Mouse (Mus musculus) heart, embryonic 15.5 days (tissue): ENCODE measurements at regions not wholly inside any gene's neighbourhood (a gene's known extent, or its start where the extent isn't known, plus 50 kb on each side); places are given as distances from the start of the nearest gene placed in this dataset.

Source experiments
- ATAC-seq: fragments of 200-750 bp; cut with Nextera tagmentation; replicated peaks from 2 replicates; pipeline ENCODE4 v1.8.0; 2017; ENCODE audit warnings: low read depth, moderate TSS enrichment; ENCODE audit not compliant: insufficient number of reproducible peaks, insufficient read depth, low FRiP score
- H3K27ac ChIP-seq: fragments of 300-500 bp; sonication (generic); 2 replicates; pipeline ENCODE4 v1.5.1; 2015; ENCODE audit warnings: mild to moderate bottlenecking, inconsistent platforms
- H3K27me3 ChIP-seq: fragments of 300-500 bp; sonication (generic); 2 replicates; pipeline ENCODE4 v1.6.1; 2015; ENCODE audit warnings: inconsistent platforms
- H3K36me3 ChIP-seq: fragments of 300-500 bp; sonication (generic); 2 replicates; pipeline ENCODE4 v1.6.1; 2015; ENCODE audit warnings: mild to moderate bottlenecking, inconsistent platforms
- H3K4me1 ChIP-seq: fragments of 300-500 bp; sonication (generic); replicated peaks from 2 replicates; pipeline ENCODE4 v1.6.1; 2015; ENCODE audit warnings: inconsistent platforms
- H3K4me2 ChIP-seq: fragments of 300-500 bp; sonication (generic); 2 replicates; pipeline ENCODE4 v1.6.1; 2015; ENCODE audit warnings: inconsistent platforms, mild to moderate bottlenecking, moderate library complexity
- H3K4me3 ChIP-seq: fragments of 300-500 bp; sonication (generic); 2 replicates; pipeline ENCODE4 v1.5.1; 2015; ENCODE audit warnings: mild to moderate bottlenecking, inconsistent platforms
- H3K9ac ChIP-seq: fragments of 300-500 bp; sonication (generic); 2 replicates; pipeline ENCODE4 v1.6.1; 2015; ENCODE audit warnings: mild to moderate bottlenecking, inconsistent platforms
- H3K9me3 ChIP-seq: fragments of 300-500 bp; sonication (generic); replicated peaks from 2 replicates; pipeline ENCODE4 v1.6.1; 2016; ENCODE audit warnings: inconsistent platforms
- WGBS: fragments of 180-500 bp; shearing (Covaris S2); methylation state at CpG from one replicate; pipeline ENCODE4 v1.1.7; 2015; ENCODE audit warnings: mixed read lengths; 5-methylcytosine and 5-hydroxymethylcytosine counted together

DNA sequence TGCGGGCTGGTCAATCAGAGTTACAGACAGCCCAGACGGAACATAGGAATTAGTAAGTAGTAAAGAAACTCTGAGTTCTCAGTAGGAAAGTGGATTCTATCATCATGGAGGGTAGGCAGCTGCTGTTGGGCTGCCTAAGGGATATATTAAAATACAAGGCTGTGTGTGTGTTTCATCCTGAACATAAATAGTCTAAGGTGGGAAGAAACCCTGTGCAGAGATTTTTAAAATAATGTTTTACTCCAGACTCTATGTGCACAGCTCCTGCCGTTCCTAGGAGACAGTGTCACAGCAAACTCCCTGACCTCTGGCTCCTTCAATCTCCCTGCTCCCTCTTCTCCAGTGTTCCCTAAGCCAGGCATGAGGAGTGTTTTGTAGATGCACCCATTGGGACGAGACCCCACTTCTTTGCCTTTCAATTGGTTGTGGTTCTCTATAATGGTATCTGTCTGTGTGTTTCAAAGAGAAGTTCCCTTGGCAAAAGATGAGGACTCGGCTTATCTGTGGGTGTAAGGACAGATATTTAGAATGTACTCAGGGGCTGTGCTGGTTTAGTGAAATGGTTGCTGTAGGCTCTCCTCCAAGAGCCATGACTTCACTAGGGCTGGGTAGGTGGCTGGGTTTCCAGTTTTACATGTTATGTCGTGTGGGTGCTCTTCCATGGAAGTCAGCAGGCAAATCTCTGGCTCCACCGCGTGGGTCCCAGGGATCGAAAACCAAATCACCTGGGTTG, 93.1 kb upstream of the Pcbd1 start:
- no peaks in the 10 kb centered on the region for H3K36me3 ChIP-seq
- ATAC-seq = no peak

DNA sequence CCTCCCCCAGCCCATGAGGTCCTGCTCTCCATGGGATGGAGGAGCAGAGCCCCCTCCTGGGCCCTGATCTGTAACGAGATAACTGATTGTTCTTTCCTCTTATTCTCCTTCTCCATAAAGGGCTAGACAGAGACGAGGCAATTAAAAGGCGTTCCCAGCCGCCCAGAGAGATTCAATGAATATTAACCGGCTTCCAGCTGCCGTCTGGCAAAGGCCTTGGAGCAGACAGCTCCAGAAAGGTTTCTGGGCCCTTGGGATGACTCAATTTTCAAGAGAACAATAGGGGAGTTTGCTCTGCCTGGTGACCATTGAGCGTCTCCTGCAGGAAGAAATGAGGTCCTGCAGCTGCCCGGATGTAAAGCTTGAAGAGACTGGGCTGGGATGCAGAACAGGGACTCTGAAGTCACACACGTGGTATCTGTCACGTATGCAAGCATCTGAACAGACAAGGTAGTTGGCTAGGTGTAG, 104.0 kb upstream of the Pcbd1 start:
- Histone ChIP-seq H3K27me3 (no peaks in the 10 kb centered on the region), H3K9me3 (no peaks in the 10 kb centered on the region), H3K27ac (no peak overlapping the region), H3K4me1 (no peaks in the 10 kb centered on the region), H3K4me3 (no peak overlapping the region), H3K4me2 (no peak overlapping the region), H3K36me3 (no peaks in the 10 kb centered on the region), H3K9ac (no peak overlapping the region)
- ATAC-seq = no peak
- WGBS = 16% methylated on average over 10 of the region's 10 CpGs

More for the DNA sequence above, 93.1 kb upstream of the Pcbd1 start:
- Histone ChIP-seq H3K27me3 (no peaks in the 10 kb centered on the region), H3K4me1 (peaks cover under 1% of the 10 kb centered on the region; the same call in 1 of the 2 replicates), H3K27ac (no peak overlapping the region), H3K4me3 (no peak overlapping the region), H3K9ac (no peak overlapping the region), H3K9me3 (no peaks in the 10 kb centered on the region), H3K4me2 (no peak overlapping the region)
- 83% methylated on average over 9 of the region's 9 CpGs for WGBS

DNA sequence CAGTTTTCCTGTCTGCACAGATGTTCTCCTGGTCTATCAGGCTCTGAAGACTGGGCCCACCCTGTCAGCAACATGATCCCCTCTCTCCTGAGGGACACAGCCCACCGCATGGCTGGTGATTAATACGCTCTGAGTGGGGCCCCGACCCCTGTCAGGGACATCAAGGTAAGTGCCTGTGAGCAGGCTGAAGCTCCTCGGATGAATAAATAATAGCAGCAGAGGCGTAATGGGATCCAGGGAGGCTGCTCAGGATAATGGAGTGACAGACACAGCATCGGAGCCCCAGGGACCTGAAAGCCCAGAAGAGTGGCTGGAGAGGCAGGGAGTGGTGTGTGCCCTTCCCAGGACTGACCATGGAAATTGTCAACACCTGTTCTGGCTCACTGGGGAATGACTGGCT, 107.4 kb upstream of the Pcbd1 start:
- H3K27me3 ChIP-seq = 0 out of 2 replicates have a peak, but pooled peaks cover 3% of the 10 kb centered on the region
- no peak overlapping the region for H3K4me2 ChIP-seq
- H3K9me3 ChIP-seq = no peaks in the 10 kb centered on the region
- H3K36me3 ChIP-seq = no peaks in the 10 kb centered on the region
- no peak for ATAC-seq
- no peak overlapping the region for H3K27ac ChIP-seq
- no peaks in the 10 kb centered on the region for H3K4me1 ChIP-seq
- H3K9ac ChIP-seq = no peak overlapping the region
- 48% methylated on average over 6 of the region's 6 CpGs for WGBS
- H3K4me3 ChIP-seq = no peak overlapping the region

DNA sequence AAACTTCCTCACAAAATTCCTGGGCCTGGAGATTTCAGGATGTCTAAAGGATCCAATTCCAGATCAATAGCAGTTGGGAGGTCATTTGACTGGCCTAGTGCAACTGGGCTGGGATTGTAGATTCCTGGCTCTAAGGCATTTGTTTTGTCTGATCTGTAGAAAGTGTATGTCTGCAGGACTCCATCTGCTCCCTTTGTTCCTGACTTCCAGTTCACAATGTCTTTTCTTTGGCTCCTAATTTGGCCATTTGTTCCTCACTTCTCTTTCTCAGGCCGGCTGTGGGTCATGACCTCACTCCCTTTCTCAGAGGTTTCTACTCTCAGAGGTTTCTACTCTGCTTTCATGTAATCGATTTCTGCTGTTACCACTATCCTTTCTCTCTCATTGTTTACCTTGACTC, 115.5 kb upstream of the Pcbd1 start:
- no peak overlapping the region for H3K27ac ChIP-seq
- no peaks in the 10 kb centered on the region for H3K9me3 ChIP-seq
- 61% methylated on average over 2 of the region's 2 CpGs for WGBS
- H3K4me2 ChIP-seq = no peak overlapping the region
- H3K27me3 ChIP-seq = 0 out of 2 replicates have a peak, but pooled peaks cover 1% of the 10 kb centered on the region
- no peaks in the 10 kb centered on the region for H3K36me3 ChIP-seq
- no peak overlapping the region for H3K4me3 ChIP-seq
- no peak for ATAC-seq
- no peak overlapping the region for H3K9ac ChIP-seq
- no peaks in the 10 kb centered on the region for H3K4me1 ChIP-seq

DNA sequence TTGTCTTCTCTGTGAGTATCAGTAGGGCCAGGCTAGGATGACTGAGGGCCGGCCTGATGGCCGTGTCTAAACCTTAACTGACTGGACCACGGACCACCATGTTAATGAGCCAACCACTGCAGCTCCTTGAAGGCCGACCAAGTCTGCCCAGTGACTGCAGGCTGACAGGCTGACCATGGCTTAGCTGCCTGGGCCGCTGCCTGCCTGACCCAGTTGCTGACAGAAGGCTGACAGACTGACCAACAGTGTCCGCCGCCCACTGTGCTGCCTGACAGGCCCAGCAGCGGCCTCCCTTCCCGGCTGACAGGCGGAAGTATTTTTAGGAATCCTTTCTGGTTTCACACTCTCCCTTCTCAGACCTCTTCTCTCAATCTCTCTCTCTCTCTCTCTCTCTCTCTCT, 124.3 kb upstream of the Pcbd1 start:
- H3K4me2 ChIP-seq = no peak overlapping the region
- H3K36me3 ChIP-seq = no peaks in the 10 kb centered on the region
- H3K27ac ChIP-seq = no peak overlapping the region
- 0 out of 2 replicates have a peak, but pooled peaks cover 6% of the 10 kb centered on the region for H3K4me1 ChIP-seq
- H3K4me3 ChIP-seq = no peak overlapping the region
- ATAC-seq = no peak
- WGBS = 40% methylated on average over 10 of the region's 10 CpGs
- no peaks in the 10 kb centered on the region for H3K27me3 ChIP-seq
- H3K9me3 ChIP-seq = no peaks in the 10 kb centered on the region
- no peak overlapping the region for H3K9ac ChIP-seq

DNA sequence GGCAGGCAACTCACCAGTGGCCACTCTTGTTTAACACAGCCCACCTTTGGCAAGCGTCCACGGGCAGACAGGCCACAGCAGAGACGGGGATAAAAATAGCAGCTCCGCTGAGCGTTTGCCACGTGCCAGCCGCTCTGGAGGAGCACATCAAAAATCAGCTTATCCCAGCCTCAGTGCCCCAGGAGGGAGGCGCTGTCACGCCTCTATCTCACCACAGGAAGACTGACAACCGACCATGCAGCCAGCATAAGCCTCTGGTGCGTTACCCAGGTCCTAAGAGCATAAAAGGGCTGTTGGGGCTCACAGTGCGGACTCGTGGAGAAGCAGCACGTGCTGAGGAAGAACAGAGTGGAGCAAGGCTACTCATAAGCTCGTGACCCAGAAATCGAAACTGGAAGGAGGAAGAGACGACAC, 126.4 kb upstream of the Unc5b start:
- H3K4me1 ChIP-seq = peaks cover 36% of the 10 kb centered on the region
- no peaks in the 10 kb centered on the region for H3K9me3 ChIP-seq
- peak overlapping the region; percentile 68 for H3K27ac ChIP-seq
- no peaks in the 10 kb centered on the region for H3K36me3 ChIP-seq
- no peak overlapping the region for H3K9ac ChIP-seq
- peak overlapping the region; percentile 6 for H3K4me3 ChIP-seq
- ATAC-seq = peak; percentile 77
- peak overlapping the region; percentile 49 for H3K4me2 ChIP-seq
- no peaks in the 10 kb centered on the region for H3K27me3 ChIP-seq
- WGBS = 6% methylated on average over 17 of the region's 17 CpGs

DNA sequence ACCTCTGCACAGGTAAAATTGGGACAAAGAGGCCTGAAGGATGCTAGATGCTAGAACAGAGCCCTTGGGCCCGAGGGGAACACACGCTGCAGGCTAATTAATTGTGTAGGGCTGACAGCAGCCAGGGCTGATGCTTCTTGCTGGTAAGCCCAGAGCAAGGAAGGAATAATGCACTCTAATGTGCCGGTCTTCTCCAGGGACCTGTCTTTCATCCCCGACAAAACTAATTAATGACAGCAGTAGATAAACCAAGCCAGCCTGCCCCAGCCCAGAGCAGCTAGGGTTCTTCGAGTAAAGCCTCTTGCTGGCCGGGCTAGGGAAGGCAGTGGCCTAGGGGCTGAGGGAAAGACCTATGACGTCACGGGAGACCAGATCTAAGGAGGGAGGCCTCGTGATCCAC, 124.1 kb upstream of the Unc5b start:
- Histone ChIP-seq H3K9me3 (no peaks in the 10 kb centered on the region), H3K9ac (no peak overlapping the region; the same call in 1 of the 2 replicates), H3K4me1 (peaks cover 41% of the 10 kb centered on the region), H3K27me3 (no peaks in the 10 kb centered on the region), H3K4me2 (no peak overlapping the region), H3K36me3 (no peaks in the 10 kb centered on the region), H3K4me3 (no peak overlapping the region), H3K27ac (no peak overlapping the region; the same call in 1 of the 2 replicates)
- WGBS = 28% methylated on average over 9 of the region's 9 CpGs
- peak; percentile 50; the same call in 1 of the 2 replicates for ATAC-seq

DNA sequence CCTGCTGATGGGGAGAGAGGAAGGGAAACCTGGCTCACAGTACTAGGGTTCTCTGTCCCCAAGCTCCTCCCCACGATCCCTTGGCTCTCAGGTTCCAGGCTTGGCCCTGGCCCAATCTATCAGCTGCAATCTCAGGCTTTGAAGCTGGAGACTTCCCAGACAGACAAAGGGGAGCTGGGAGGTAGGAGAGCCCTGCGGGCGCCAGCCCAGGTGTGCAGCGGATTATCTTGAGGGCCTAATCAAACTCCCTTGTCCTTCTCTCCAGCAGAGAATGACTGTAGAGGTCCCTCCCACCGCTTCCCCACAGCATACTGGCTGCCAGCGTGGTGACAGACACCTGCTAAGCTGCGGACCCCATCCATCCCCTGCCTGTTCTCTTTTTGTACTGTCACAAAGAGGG, 121.1 kb upstream of the Unc5b start:
- ATAC-seq = no peak
- peaks cover 30% of the 10 kb centered on the region for H3K4me1 ChIP-seq
- H3K9ac ChIP-seq = no peak overlapping the region
- H3K27ac ChIP-seq = no peak overlapping the region
- WGBS = 17% methylated on average over 7 of the region's 7 CpGs
- H3K36me3 ChIP-seq = no peaks in the 10 kb centered on the region
- H3K4me2 ChIP-seq = no peak overlapping the region
- no peaks in the 10 kb centered on the region for H3K9me3 ChIP-seq
- H3K27me3 ChIP-seq = no peaks in the 10 kb centered on the region
- no peak overlapping the region for H3K4me3 ChIP-seq

DNA sequence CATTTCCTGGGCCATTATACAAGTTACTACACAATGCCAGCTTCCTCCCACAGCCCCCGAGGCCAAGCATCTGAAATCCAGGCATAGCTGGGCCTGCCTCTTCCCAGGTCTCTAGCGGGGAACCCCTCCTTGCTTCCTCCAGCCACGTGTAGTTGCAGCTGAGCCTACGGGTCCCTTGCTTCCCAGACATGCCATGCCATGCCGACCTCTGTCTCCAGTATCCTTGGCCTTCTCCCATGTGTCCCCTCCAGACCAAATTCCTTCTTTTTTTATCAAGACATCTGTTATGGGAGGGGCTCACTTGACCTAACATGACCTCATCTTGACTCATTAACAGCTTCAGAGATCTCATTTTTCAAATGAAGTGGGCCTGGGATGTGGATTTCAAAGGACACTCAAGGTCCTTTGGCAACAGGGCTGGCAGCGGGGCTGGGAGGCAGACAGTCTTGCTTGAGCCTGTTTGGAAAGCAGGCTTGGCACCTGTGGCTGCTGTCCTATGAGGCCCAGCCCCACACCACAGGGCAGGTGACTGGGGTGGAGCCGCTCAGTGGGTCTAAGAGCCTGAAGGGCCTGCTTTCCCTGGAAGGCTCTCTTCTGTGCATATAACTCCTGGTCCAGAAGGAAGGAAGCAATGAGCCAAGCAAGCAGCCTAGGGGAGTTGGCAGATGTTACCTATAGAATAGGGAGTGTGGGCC, 117.7 kb upstream of the Unc5b start:
- no peak overlapping the region for H3K9ac ChIP-seq
- WGBS = 45% methylated on average over 7 of the region's 7 CpGs
- no peaks in the 10 kb centered on the region for H3K36me3 ChIP-seq
- no peak overlapping the region for H3K27ac ChIP-seq
- H3K4me3 ChIP-seq = no peak overlapping the region
- H3K4me2 ChIP-seq = no peak overlapping the region
- ATAC-seq = no peak
- no peaks in the 10 kb centered on the region for H3K9me3 ChIP-seq
- no peaks in the 10 kb centered on the region for H3K27me3 ChIP-seq
- peaks cover 9% of the 10 kb centered on the region; the same call in 1 of the 2 replicates for H3K4me1 ChIP-seq

DNA sequence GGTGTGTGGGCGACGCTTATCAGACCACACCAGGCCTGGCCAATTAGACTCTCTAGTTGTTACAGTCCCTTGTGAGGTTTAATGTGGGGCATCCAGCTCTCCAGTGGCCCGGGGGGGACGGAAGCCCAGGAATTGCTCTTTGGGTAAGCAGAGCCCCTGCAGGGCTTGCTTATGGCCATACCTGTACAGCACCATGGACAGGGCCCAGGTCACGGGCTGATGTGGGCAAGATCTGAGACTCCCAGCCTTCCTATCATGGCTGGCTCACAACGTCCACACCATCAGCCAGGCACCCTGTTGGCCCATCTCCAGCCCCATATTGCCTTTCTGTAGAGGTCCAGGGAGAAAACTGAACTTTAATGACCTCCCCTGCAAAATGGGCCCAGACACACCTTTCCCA, 111.7 kb upstream of the Unc5b start:
- no peaks in the 10 kb centered on the region for H3K36me3 ChIP-seq
- no peak overlapping the region for H3K9ac ChIP-seq
- H3K4me2 ChIP-seq = no peak overlapping the region
- H3K4me3 ChIP-seq = no peak overlapping the region
- peaks cover 6% of the 10 kb centered on the region; the same call in 1 of the 2 replicates for H3K27me3 ChIP-seq
- 67% methylated on average over 6 of the region's 6 CpGs for WGBS
- no peak for ATAC-seq
- H3K27ac ChIP-seq = no peak overlapping the region
- peaks cover 4% of the 10 kb centered on the region for H3K4me1 ChIP-seq
- H3K9me3 ChIP-seq = no peaks in the 10 kb centered on the region

DNA sequence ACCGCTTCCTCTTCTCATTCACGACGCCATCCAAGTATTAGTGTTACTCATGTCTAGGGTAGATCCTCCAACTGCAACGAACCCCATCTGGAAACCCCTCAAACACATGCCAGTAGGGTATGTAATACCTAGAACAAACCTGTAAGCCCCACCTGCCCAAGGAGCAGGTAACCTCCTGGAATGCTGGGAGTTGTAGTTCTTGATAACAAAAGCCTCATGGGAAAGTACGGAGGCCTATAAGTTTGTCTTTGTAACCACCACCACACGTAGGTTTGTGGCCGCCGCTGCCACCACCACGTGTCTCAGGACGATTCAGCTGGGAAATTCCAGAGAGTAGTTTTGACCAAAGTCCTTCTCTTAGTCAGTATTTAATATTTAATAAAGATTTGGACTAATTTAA, 107.4 kb upstream of the Unc5b start:
- Histone ChIP-seq H3K27ac (no peak overlapping the region), H3K27me3 (peaks cover 6% of the 10 kb centered on the region; the same call in 1 of the 2 replicates), H3K36me3 (no peaks in the 10 kb centered on the region), H3K4me2 (no peak overlapping the region), H3K4me1 (peaks cover 46% of the 10 kb centered on the region), H3K9ac (no peak overlapping the region), H3K9me3 (no peaks in the 10 kb centered on the region), H3K4me3 (no peak overlapping the region)
- ATAC-seq = no peak
- WGBS = 86% methylated on average over 10 of the region's 10 CpGs
